In genomic region chr6:58609919-58610759, GRCm38 (mm10) we compare ENCODE assay signal across 10 mouse cellular contexts. TPM values are rescaled to one million over a fixed set of nuclear protein-coding genes. Genes with fewer than 3 reads are reported as not detected.
DNase-seq lines count a peak whose midpoint lies in the region; ATAC-seq and TF ChIP-seq lines count a peak whose summit lies in the region.
"Had no signal": no experiment of that assay in that cellular context is flagged by ENCODE, and none has a peak within 500 bp of the region (broad histone marks: within the 10 kb centered on the region; RNA-seq: fewer than 3 reads in every experiment).

No protein-coding gene starts in this region.

- WGBS in kidney, embryonic 14.5 days, result 79% methylated on average over 6 of the region's 6 CpGs
- 82% methylated on average over 6 of the region's 6 CpGs for WGBS in embryonic facial prominence, embryonic 15.5 days
- WGBS in intestine, embryonic 15.5 days, result 78% methylated on average over 6 of the region's 6 CpGs
- WGBS in liver, postnatal 0 days (ENCODE audit: insufficient replicate concordance), result 63% methylated on average over 6 of the region's 6 CpGs

- H3K4me3 ChIP-seq in kidney, embryonic 14.5 days (ENCODE audit: low read length), result no peak overlapping the region
- H3K4me3 ChIP-seq in embryonic facial prominence, embryonic 15.5 days (replicated peaks), result no peak overlapping the region
- H3K4me3 ChIP-seq in intestine, embryonic 15.5 days (replicated peaks), result no peak overlapping the region
- no peak overlapping the region for H3K4me3 ChIP-seq in liver, postnatal 0 days (ENCODE audit: low read depth, low read length)
- H3K4me3 ChIP-seq: neural tube, embryonic 13.5 days had no signal

- peaks cover 3% of the 10 kb centered on the region; the same call in 1 of the 2 replicates for H3K9me3 ChIP-seq in kidney, embryonic 14.5 days (ENCODE audit: control insufficient read depth, low read length)
- H3K9me3 ChIP-seq in embryonic facial prominence, embryonic 15.5 days (replicated peaks), result 0 out of 2 replicates have a peak, but pooled peaks cover 6% of the 10 kb centered on the region
- no peaks in the 10 kb centered on the region for H3K9me3 ChIP-seq in intestine, embryonic 15.5 days
- peaks cover 3% of the 10 kb centered on the region; the same call in 1 of the 2 replicates for H3K9me3 ChIP-seq in liver, postnatal 0 days (ENCODE audit: low read length)

- no peak overlapping the region for H3K4me2 ChIP-seq in kidney, embryonic 14.5 days (replicated peaks; ENCODE audit: low read depth, low read length)
- H3K4me2 ChIP-seq in embryonic facial prominence, embryonic 15.5 days (replicated peaks), result no peak overlapping the region
- no peak overlapping the region for H3K4me2 ChIP-seq in intestine, embryonic 15.5 days (replicated peaks)
- H3K4me2 ChIP-seq in liver, postnatal 0 days (ENCODE audit: low read depth, low read length), result no peak overlapping the region
- H3K4me2 ChIP-seq: neural tube, embryonic 13.5 days had no signal

- peak; percentile 22; the same call in 1 of the 2 replicates for TF ChIP-seq EP300 in liver, postnatal 0 days (IDR thresholded peaks at IDR 0.05; ENCODE audit: low read depth)

- DNase-seq in kidney, adult 11 months, result no peak
- no peak for DNase-seq in liver, postnatal 0 days
- no peak for DNase-seq in embryo, embryonic 10.5 days (ENCODE audit: low spot score)
- DNase-seq in left cerebral cortex, adult 18-20 months (ENCODE audit: low spot score in 2 of 2), result no peak
- no peak for DNase-seq in thymus, postnatal 0 days (ENCODE audit: low spot score)
- DNase-seq: lung, postnatal 4 days had no signal

- no peaks in the 10 kb centered on the region for H3K27me3 ChIP-seq in kidney, embryonic 14.5 days (ENCODE audit: control insufficient read depth, insufficient read depth, low read length)
- H3K27me3 ChIP-seq in embryonic facial prominence, embryonic 15.5 days, result no peaks in the 10 kb centered on the region
- no peaks in the 10 kb centered on the region for H3K27me3 ChIP-seq in intestine, embryonic 15.5 days (replicated peaks)
- no peaks in the 10 kb centered on the region for H3K27me3 ChIP-seq in liver, postnatal 0 days (ENCODE audit: insufficient read depth, low read length)
- H3K27me3 ChIP-seq: neural tube, embryonic 13.5 days had no signal

- H3K9ac ChIP-seq in kidney, embryonic 14.5 days (ENCODE audit: low read depth, low read length), result no peak overlapping the region
- no peak overlapping the region for H3K9ac ChIP-seq in embryonic facial prominence, embryonic 15.5 days
- no peak overlapping the region for H3K9ac ChIP-seq in intestine, embryonic 15.5 days
- H3K9ac ChIP-seq in liver, postnatal 0 days (replicated peaks), result no peak overlapping the region
- H3K9ac ChIP-seq: neural tube, embryonic 13.5 days had no signal

- no peak for TF ChIP-seq CTCF in liver, postnatal 0 days (IDR thresholded peaks at IDR 0.05; ENCODE audit: low read depth)

- no peaks in the 10 kb centered on the region for H3K4me1 ChIP-seq in kidney, embryonic 14.5 days (ENCODE audit: control insufficient read depth, insufficient read depth, low read length)
- H3K4me1 ChIP-seq in embryonic facial prominence, embryonic 15.5 days, result no peaks in the 10 kb centered on the region
- H3K4me1 ChIP-seq in intestine, embryonic 15.5 days (replicated peaks), result no peaks in the 10 kb centered on the region
- H3K4me1 ChIP-seq in liver, postnatal 0 days (ENCODE audit: insufficient read depth), result peaks cover 8% of the 10 kb centered on the region; the same call in 1 of the 2 replicates
- H3K4me1 ChIP-seq: neural tube, embryonic 13.5 days had no signal

- ATAC-seq in kidney, embryonic 14.5 days (ENCODE audit: low FRiP score, low TSS enrichment), result peak; percentile 21; the same call in 1 of the 2 replicates
- peak; percentile 34; the same call in 1 of the 2 replicates for ATAC-seq in embryonic facial prominence, embryonic 15.5 days (ENCODE audit: insufficient number of reproducible peaks, low FRiP score, low TSS enrichment, low read depth)
- peak; percentile 62 for ATAC-seq in intestine, embryonic 15.5 days
- peak; percentile 71 for ATAC-seq in liver, postnatal 0 days

- H3K36me3 ChIP-seq in kidney, embryonic 14.5 days (ENCODE audit: control insufficient read depth, insufficient read depth, low read length), result no peaks in the 10 kb centered on the region
- no peaks in the 10 kb centered on the region for H3K36me3 ChIP-seq in embryonic facial prominence, embryonic 15.5 days
- no peaks in the 10 kb centered on the region for H3K36me3 ChIP-seq in intestine, embryonic 15.5 days
- no peaks in the 10 kb centered on the region for H3K36me3 ChIP-seq in liver, postnatal 0 days (replicated peaks; ENCODE audit: insufficient read depth, low read length)
- H3K36me3 ChIP-seq: neural tube, embryonic 13.5 days had no signal

- H3K27ac ChIP-seq in kidney, embryonic 14.5 days (ENCODE audit: low read depth, low read length), result no peak overlapping the region
- H3K27ac ChIP-seq in embryonic facial prominence, embryonic 15.5 days (replicated peaks), result no peak overlapping the region
- no peak overlapping the region for H3K27ac ChIP-seq in intestine, embryonic 15.5 days
- H3K27ac ChIP-seq in liver, postnatal 0 days (ENCODE audit: low read depth), result no peak overlapping the region
- H3K27ac ChIP-seq: neural tube, embryonic 13.5 days had no signal

RNA-seq across cellular contexts. Expression of gene Abcg2, which starts 25.8 kb away (rescaled TPM):
- polyA plus RNA-seq in kidney, embryonic 14.5 days (2014; fragmentation: Nextera tagmentation; extraction: Ambion mirVana), result 66.8 and 76.6 TPM in 2 replicates
- polyA plus RNA-seq in embryonic facial prominence, embryonic 15.5 days (2015; fragmentation: Nextera tagmentation; extraction: Ambion mirVana), result 53.1 and 56.4 TPM in 2 replicates
- 87.1 and 87.6 TPM in 2 replicates for polyA plus RNA-seq in intestine, embryonic 15.5 days (2015; fragmentation: Nextera tagmentation; extraction: Ambion mirVana)
- 78.9 and 90.1 TPM in 2 replicates for polyA plus RNA-seq in liver, postnatal 0 days (2015; fragmentation: Nextera tagmentation; extraction: Ambion mirVana)
- 10 to 100 TPM; 17.2 to 20.0 TPM for total RNA-seq in left cerebral cortex, adult 18-20 months (2021)
- polyA plus RNA-seq in thymus, postnatal 0 days (2015; fragmentation: Nextera tagmentation; extraction: Ambion mirVana), result 14.1 and 18.3 TPM in 2 replicates

Comparison
In these comparisons a context has a peak if more than half of its experiments do, and no peak if none do; other contexts are left out.
1. ATAC-seq: peak in every context shown above with its lines; median percentile 71 in liver, postnatal 0 days; 62 in intestine, embryonic 15.5 days; 34 in embryonic facial prominence, embryonic 15.5 days; 21 in kidney, embryonic 14.5 days.